Mouse (Mus musculus): ENCODE results near the gene Ptprt. TPM values are rescaled to one million over a fixed set of nuclear protein-coding genes. Genes with fewer than 3 reads are reported as not detected.

The Ptprt gene
- polyA plus RNA-seq, 1 experiment from 2014 or later: 0.99 TPM

- H3K27me3 ChIP-seq (replicated peaks): no peaks in the 10 kb centered on the region
- H3K9me3 ChIP-seq: no peaks in the 10 kb centered on the region
- no peak overlapping the region for H3K4me3 ChIP-seq (replicated peaks)
- WGBS: 90% methylated on average over 7 of the region's 7 CpGs
- ATAC-seq: no peak
- no peaks in the 10 kb centered on the region for H3K4me1 ChIP-seq (replicated peaks)
- H3K4me2 ChIP-seq (replicated peaks): no peak overlapping the region
- H3K9ac ChIP-seq: no peak overlapping the region
- no peak overlapping the region for H3K27ac ChIP-seq
- no peaks in the 10 kb centered on the region for H3K36me3 ChIP-seq
Measured at GRCm38 (mm10) chr2:162577819-162578218, 83.1 kb downstream of the Ptprt start.

DNA sequence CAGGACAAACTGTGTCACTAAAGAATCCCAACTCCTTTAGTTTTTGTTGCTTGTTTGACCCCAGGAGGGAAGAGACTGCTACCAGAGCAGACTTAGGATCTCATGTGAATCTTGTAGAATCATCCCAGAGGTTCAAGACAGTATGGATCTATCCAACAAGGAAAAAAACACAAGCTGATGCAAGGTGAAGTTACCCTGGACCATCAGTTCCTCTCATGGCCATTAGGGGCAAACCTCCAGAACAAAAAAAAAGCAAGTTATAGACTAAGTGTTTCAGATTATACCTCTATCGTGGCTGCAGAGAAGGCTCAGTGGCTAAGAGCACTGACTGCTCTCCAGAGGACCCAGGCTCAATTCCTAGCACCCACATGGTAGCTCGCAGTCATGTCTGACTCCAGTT is 88.1 kb downstream of the Ptprt start:
- WGBS: 78% methylated on average over 2 of the region's 2 CpGs
- no peaks in the 10 kb centered on the region for H3K36me3 ChIP-seq
- no peak overlapping the region for H3K4me3 ChIP-seq (replicated peaks)
- no peak overlapping the region for H3K4me2 ChIP-seq (replicated peaks)
- H3K9me3 ChIP-seq: no peaks in the 10 kb centered on the region
- ATAC-seq: no peak
- no peaks in the 10 kb centered on the region for H3K27me3 ChIP-seq (replicated peaks)
- H3K4me1 ChIP-seq (replicated peaks): no peaks in the 10 kb centered on the region
- H3K9ac ChIP-seq: no peak overlapping the region
- H3K27ac ChIP-seq: no peak overlapping the region

- WGBS: 91% methylated on average over 12 of the region's 12 CpGs
- H3K9ac ChIP-seq: no peak overlapping the region
- H3K4me1 ChIP-seq (replicated peaks): no peaks in the 10 kb centered on the region
- no peak overlapping the region for H3K4me2 ChIP-seq (replicated peaks)
- H3K27me3 ChIP-seq (replicated peaks): no peaks in the 10 kb centered on the region
- H3K36me3 ChIP-seq: no peaks in the 10 kb centered on the region
- ATAC-seq: no peak
- no peak overlapping the region for H3K4me3 ChIP-seq (replicated peaks)
- no peaks in the 10 kb centered on the region for H3K9me3 ChIP-seq
- no peak overlapping the region for H3K27ac ChIP-seq
Measured at GRCm38 (mm10) chr2:162571037-162571436, 89.9 kb downstream of the Ptprt start.

DNA sequence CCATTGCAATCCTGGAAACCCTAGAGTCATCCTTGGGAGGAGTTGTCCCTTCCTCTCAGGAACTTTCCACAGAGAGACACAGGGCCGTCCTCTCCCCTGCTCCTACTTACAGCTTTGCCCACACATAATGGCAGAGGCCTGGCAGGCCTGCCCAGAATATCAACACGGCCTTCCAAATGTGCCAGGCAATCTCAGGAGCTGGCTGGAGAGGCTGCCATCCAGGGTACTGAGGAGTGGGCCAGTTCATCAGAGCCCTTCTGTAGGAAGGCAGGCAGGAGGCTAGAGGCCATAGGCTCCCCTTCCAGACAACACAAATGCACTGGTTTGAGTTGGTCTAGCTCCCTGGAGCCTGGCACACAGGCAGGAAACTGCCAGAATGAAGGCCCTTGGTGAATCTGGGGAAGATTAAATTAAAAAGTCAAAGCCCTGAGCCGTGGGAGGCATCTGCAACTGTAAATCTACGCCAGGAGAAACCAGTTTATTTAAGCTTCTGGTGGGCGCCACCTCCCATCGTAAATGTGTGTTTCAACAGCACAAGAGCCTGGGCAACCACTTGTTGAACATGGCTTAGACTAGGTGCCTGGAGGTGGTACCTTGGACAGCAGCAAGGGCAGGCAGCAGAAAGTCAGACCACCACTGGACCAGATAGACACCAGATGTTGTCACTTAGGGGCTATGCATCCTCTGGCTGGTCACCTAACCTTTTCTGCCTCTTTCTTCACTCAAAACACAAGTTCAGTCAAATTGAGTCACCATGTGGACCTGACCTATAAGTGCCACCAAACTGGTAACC is 92.4 kb downstream of the Ptprt start:
- H3K27me3 ChIP-seq (replicated peaks): no peaks in the 10 kb centered on the region
- H3K4me1 ChIP-seq (replicated peaks): no peaks in the 10 kb centered on the region
- H3K27ac ChIP-seq: no peak overlapping the region
- no peak overlapping the region for H3K4me2 ChIP-seq (replicated peaks)
- no peak for ATAC-seq
- H3K4me3 ChIP-seq (replicated peaks): no peak overlapping the region
- H3K9ac ChIP-seq: no peak overlapping the region
- no peaks in the 10 kb centered on the region for H3K36me3 ChIP-seq
- no peaks in the 10 kb centered on the region for H3K9me3 ChIP-seq
- 50% methylated on average over 6 of the region's 6 CpGs for WGBS

DNA sequence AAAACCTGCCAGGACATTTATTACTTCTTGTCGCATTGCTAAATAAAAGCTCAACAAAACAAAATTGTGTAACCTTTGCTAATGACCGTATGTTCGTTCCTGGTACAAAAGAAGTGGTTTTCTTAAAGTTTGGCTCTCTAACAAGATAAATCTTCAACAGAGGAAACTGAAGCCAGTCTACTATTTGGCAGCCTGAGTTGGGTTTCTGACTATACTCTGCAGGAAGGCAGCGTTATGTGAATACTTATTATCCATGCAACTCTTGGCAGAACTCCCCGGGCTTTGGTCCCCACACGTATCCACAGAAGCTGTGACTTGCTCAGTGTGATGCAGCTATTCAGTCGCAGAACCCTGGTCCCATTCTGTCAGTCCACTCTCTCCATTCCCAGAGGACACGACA is 112.6 kb downstream of the Ptprt start:
- Histone ChIP-seq H3K4me2 (replicated peaks) (no peak overlapping the region), H3K9me3 (no peaks in the 10 kb centered on the region), H3K27ac (no peak overlapping the region), H3K27me3 (replicated peaks) (no peaks in the 10 kb centered on the region), H3K9ac (no peak overlapping the region), H3K4me3 (replicated peaks) (no peak overlapping the region), H3K36me3 (no peaks in the 10 kb centered on the region), H3K4me1 (replicated peaks) (no peaks in the 10 kb centered on the region)
- WGBS: 82% methylated on average over 8 of the region's 8 CpGs
- no peak for ATAC-seq

DNA sequence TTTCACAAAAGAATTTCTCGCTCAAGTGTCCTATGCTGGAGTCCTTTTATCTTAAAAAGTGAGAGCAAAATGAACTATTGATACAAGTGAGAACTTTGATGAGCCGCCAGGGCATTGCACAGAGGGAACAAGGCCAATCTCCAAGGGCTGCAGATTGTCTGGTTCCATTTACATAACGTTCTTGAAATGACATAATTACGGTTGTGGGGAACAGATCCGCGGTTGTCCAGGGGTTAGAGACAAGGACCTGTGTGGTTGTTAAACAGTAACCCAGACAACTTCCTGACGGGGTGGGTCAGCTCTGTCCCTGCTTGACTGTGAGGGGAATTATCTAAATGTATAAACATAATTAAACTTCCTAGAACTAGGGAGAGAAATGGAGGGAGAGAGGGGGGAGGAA is 129.3 kb downstream of the Ptprt start:
- 14% methylated on average over 7 of the region's 7 CpGs for WGBS
- H3K27ac ChIP-seq: no peak overlapping the region

GRCm38 (mm10) chr2:162528911-162529310 is 132.0 kb downstream of the Ptprt start:
- no peaks in the 10 kb centered on the region for H3K9me3 ChIP-seq
- no peak overlapping the region for H3K4me2 ChIP-seq (replicated peaks)
- no peaks in the 10 kb centered on the region for H3K4me1 ChIP-seq (replicated peaks)
- no peak for ATAC-seq
- H3K27me3 ChIP-seq (replicated peaks): no peaks in the 10 kb centered on the region
- H3K4me3 ChIP-seq (replicated peaks): no peak overlapping the region
- no peak overlapping the region for H3K27ac ChIP-seq
- WGBS: 84% methylated on average over 3 of the region's 3 CpGs
- H3K36me3 ChIP-seq: no peaks in the 10 kb centered on the region
- H3K9ac ChIP-seq: no peak overlapping the region

More for the DNA sequence above, 129.3 kb downstream of the Ptprt start:
- H3K4me2 ChIP-seq (replicated peaks): no peak overlapping the region
- no peaks in the 10 kb centered on the region for H3K36me3 ChIP-seq
- ATAC-seq: peak; percentile 28; the same call in 1 of the 2 replicates
- H3K27me3 ChIP-seq (replicated peaks): no peaks in the 10 kb centered on the region
- no peak overlapping the region for H3K9ac ChIP-seq
- H3K4me1 ChIP-seq (replicated peaks): no peaks in the 10 kb centered on the region
- no peak overlapping the region for H3K4me3 ChIP-seq (replicated peaks)
- no peaks in the 10 kb centered on the region for H3K9me3 ChIP-seq

DNA sequence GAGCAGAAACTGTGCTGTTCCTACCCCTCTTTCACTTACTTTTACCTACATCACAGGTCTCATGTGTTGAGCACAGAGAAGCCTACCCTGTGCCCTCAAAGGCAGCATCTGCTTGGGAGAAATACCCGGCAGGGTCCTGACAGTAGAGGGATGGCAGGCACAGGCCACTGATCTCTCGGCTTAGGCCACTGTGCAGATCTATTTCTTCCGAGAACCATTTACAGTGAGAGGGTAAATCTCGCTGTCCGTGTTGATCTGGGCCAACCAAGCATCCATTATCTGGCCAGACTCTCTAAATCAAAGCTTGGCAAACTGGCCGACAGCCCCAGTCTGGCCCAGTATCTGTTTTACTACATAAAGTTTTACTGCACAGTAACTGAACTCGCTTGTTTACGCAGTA is 145.0 kb downstream of the Ptprt start:
- Histone ChIP-seq H3K9me3 (no peaks in the 10 kb centered on the region), H3K4me1 (replicated peaks) (no peaks in the 10 kb centered on the region), H3K27me3 (replicated peaks) (no peaks in the 10 kb centered on the region), H3K36me3 (no peaks in the 10 kb centered on the region), H3K4me3 (replicated peaks) (no peak overlapping the region), H3K9ac (no peak overlapping the region), H3K4me2 (replicated peaks) (no peak overlapping the region), H3K27ac (no peak overlapping the region)
- WGBS: 56% methylated on average over 8 of the region's 8 CpGs
- no peak for ATAC-seq

GRCm38 (mm10) chr2:162513072-162513471 is 147.9 kb downstream of the Ptprt start:
- H3K4me3 ChIP-seq (replicated peaks): no peak overlapping the region
- no peaks in the 10 kb centered on the region for H3K9me3 ChIP-seq
- no peaks in the 10 kb centered on the region for H3K36me3 ChIP-seq
- H3K9ac ChIP-seq: no peak overlapping the region
- H3K4me2 ChIP-seq (replicated peaks): no peak overlapping the region
- no peaks in the 10 kb centered on the region for H3K4me1 ChIP-seq (replicated peaks)
- H3K27ac ChIP-seq: no peak overlapping the region
- no peaks in the 10 kb centered on the region for H3K27me3 ChIP-seq (replicated peaks)
- 83% methylated on average over 4 of the region's 4 CpGs for WGBS
- no peak for ATAC-seq

DNA sequence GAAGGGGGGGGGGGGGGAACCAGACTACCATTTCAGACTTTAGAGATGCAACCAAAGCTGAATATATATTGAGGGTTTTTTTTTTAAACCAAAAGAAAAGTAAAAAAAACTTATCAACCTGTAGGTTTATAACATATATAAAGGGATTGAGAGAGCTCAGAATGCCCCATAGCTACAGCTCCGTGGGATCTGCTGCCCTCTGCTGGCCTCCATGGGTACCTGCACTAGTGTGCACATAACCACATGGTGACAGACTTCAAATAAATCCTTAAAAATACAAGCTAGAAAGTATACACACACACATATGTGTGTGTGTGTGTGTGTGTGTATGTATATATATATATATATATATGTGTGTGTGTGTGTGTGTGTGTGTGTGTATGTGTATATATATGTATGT is 148.9 kb downstream of the Ptprt start:
- H3K36me3 ChIP-seq: no peaks in the 10 kb centered on the region
- WGBS: 76% methylated on average over 1 of the region's 1 CpGs
- no peaks in the 10 kb centered on the region for H3K4me1 ChIP-seq (replicated peaks)

GRCm38 (mm10) chr2:162509016-162509415 is 151.9 kb downstream of the Ptprt start:
- no peak overlapping the region for H3K4me2 ChIP-seq (replicated peaks)
- no peak overlapping the region for H3K9ac ChIP-seq
- 81% methylated on average over 5 of the region's 5 CpGs for WGBS
- no peaks in the 10 kb centered on the region for H3K4me1 ChIP-seq (replicated peaks)
- H3K27me3 ChIP-seq (replicated peaks): no peaks in the 10 kb centered on the region
- no peaks in the 10 kb centered on the region for H3K9me3 ChIP-seq
- no peak overlapping the region for H3K27ac ChIP-seq
- no peak for ATAC-seq
- H3K4me3 ChIP-seq (replicated peaks): no peak overlapping the region
- H3K36me3 ChIP-seq: no peaks in the 10 kb centered on the region

More for the DNA sequence above, 148.9 kb downstream of the Ptprt start:
- Histone ChIP-seq H3K27ac (no peak overlapping the region), H3K9ac (no peak overlapping the region), H3K27me3 (replicated peaks) (no peaks in the 10 kb centered on the region), H3K4me2 (replicated peaks) (no peak overlapping the region), H3K4me3 (replicated peaks) (no peak overlapping the region), H3K9me3 (no peaks in the 10 kb centered on the region)
- ATAC-seq: no peak

DNA sequence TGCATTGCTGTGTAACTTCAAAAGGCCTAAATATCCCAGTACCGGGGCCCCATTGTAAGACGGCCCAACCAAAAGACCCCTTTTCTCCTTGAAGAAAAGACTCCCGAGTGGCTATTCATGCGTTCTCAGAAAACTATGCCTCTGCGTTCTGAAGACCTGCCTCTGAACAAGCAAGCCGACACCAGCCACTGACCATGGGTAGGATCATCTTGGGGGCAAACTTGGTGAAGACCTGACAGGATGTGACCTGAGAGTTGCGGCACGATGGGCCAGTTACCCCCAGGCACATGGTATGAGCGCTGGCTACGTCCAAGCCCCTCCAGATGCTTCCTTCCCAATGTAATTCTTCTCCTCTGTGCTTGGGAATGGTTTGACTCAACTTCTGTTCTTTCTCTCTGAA is 153.3 kb downstream of the Ptprt start:
- no peak overlapping the region for H3K27ac ChIP-seq
- H3K4me2 ChIP-seq (replicated peaks): no peak overlapping the region
- H3K36me3 ChIP-seq: no peaks in the 10 kb centered on the region
- H3K9me3 ChIP-seq: no peaks in the 10 kb centered on the region
- WGBS: 86% methylated on average over 10 of the region's 10 CpGs
- no peak overlapping the region for H3K4me3 ChIP-seq (replicated peaks)
- H3K4me1 ChIP-seq (replicated peaks): no peaks in the 10 kb centered on the region
- ATAC-seq: no peak
- H3K9ac ChIP-seq: no peak overlapping the region
- no peaks in the 10 kb centered on the region for H3K27me3 ChIP-seq (replicated peaks)

DNA sequence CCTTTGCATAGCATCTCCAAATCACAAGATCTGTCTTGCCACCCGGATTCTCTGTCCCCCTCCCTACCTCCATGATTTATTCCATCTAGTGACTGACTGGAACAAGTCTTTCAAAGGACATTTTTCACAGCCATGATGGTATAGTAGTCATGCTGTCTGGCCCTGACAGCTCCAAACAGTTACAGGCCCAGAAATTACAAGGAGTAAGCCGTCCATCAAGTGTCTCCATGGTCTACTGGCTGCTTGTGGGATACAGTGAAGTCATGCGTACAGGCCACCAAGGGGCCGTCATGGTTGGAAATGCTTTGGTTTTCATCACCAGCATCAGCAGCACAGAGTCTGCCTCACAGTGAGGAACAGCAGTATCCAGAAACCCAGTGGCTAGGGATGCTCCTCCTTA is 156.1 kb downstream of the Ptprt start:
- Histone ChIP-seq H3K4me2 (replicated peaks) (no peak overlapping the region), H3K4me3 (replicated peaks) (no peak overlapping the region), H3K27ac (no peak overlapping the region), H3K27me3 (replicated peaks) (no peaks in the 10 kb centered on the region), H3K9ac (no peak overlapping the region), H3K9me3 (no peaks in the 10 kb centered on the region), H3K36me3 (no peaks in the 10 kb centered on the region), H3K4me1 (replicated peaks) (no peaks in the 10 kb centered on the region)
- no peak for ATAC-seq
- 74% methylated on average over 4 of the region's 4 CpGs for WGBS
